Mouse (Mus musculus) erythroblast, embryonic 14.5 days (primary cell): ENCODE results near the gene S100a13.

Experiments
- GATA1 ChIP-seq: IDR thresholded peaks from 2 replicates; pipeline ENCODE4 v1.6.1; 2012; ENCODE audit warnings: low read length, inconsistent platforms, mixed read lengths
- TAL1 ChIP-seq: IDR thresholded peaks from 3 replicates; pipeline ENCODE4 v1.6.1; 2012; ENCODE audit warnings: low read length, inconsistent platforms, mixed read lengths

DNA sequence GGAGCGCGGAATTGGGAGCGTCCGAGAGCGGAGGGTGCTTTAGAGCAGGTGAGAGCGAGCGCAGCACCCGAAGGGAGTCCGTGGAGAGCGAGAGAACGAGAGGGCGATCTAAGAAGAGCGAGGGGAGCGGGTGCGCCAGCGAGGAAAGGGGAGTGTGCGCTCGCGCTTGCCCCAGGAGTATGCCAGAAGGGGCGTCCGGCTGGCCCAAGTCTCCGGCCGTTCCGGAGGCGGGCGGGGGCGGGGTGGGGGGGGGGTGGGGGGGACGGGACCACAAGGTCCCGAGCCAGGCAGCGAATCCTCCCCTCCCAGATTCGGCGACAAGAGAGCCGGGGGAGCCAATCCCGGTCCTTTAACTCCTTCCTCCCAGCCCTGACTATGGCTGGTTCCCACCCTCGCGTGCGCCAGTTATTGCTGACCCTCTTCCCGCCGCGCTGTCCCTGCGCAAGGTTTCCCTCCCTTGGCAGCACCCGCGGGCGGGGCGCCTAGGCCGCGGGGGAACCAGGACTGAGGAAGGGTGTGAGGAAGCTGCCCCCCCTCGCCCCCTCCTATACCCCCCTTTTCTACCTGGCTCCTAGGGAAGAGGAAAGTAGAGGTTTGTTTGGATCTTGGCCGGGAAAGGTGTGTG, 48.4 kb upstream of the S100a13 start, which contains the start of gene Npr1:
- TF ChIP-seq GATA1, result no peak
- no peak for TF ChIP-seq TAL1
